Mouse (Mus musculus) adipocyte (in vitro differentiated cells): ENCODE measurements around the gene Asphd2.
"Not testable (repeated sequence)": the region's sequence is repeated elsewhere in the genome, so short reads cannot be mapped to it uniquely, and the experiment has no call there.

ENCODE experiments used
- DNase-seq: peaks from one replicate; pipeline ENCODE4 v3.0.0-alpha.2; 2016; ENCODE audit warnings: low spot score

The Asphd2 gene

GRCm38 (mm10) chr5:112394779-112395443 is at the start of gene Asphd2:
Gene Asphd2 (minus strand): TSS chr5:112394866.
- no peak for DNase-seq

DNA sequence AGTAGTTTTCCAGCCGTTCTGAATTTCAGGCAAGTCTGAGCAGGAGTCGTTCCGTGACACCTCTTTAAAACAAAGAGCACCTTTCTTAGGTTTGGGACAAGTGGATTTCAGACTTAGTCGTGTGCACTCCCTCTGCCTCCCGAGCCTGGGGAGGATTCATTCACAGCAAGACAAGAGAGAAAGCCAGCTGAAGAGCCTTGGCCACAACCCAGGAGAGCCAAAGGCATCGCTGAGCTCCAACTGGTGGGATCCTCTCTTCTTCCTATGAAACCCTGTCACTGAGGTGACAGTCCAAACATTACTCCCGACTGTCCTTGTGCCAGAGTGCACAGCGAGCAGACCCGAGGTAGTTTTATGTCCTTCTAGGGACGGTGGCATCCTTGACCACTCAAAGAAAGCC is 43.9 kb upstream of the Asphd2 start:
- DNase-seq = no peak

DNA sequence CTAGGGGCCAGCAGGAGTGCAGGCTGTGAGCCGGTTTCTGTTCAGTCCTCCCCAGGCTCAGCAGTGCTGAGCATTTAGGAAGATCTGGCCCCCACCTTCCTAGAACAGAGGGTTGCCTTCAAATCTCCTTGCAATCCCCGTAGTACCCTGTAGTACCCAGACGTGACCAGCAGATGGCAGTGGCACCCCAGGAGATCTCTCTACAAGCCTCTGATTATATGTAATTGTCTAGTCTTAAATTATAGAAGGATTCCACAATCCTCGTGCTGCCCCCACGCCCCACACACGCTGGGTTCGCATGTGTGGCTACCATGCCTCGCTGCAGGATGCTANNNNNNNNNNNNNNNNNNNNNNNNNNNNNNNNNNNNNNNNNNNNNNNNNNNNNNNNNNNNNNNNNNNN is 38.3 kb upstream of the Asphd2 start:
- DNase-seq = peak; percentile 78

DNA sequence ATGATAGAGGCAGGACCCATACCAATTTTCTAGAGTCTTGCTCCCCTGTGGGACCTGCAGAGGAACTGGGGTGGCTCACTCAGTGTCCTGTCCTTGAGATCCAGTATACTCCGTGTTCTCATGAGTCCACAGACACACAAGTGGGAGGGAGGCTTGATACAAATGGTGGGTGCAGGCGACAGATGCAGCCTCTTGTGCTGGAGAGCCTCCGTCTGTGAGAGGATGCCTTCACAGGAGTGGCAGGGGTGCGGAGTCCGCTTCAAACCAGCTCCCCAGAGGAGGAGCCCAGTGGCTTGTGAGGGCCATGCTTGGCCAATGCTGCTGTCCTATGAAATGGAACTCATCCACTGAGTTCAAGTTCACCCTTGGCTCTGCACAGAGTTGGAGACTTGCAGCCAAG is 37.4 kb upstream of the Asphd2 start:
- no peak for DNase-seq

DNA sequence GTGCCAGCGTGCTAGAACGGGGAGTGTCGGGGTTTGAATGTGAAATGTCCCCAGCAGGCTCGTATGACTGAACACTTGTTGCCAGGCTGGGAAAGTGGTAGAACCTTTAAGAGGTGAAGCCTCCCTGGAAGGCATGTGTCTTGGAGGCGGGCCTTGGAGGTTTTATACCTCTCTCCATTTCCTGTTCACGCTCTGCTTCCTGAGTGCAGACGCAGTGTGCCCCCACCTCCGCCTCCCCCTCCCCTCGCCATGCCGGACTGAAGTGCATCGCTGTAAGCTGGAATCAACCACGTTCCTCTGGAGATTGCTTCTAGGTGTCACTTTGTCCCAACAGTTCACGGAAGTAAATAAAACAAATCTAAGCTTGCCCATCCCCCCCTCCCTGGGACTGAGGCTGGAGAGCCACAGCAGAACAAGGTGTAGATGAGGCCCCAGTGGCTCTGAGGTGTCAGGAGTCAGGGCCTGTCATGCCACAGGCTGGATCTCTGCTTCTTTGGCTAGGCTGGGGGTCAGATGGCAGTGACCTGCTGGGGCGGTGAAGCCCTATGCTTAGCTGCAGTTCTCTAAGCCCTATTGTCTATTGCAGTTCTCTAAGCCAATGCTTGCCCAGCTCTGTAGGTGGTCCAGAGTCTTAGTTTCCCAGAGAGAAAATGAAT is 36.6 kb upstream of the Asphd2 start:
- no peak for DNase-seq

DNA sequence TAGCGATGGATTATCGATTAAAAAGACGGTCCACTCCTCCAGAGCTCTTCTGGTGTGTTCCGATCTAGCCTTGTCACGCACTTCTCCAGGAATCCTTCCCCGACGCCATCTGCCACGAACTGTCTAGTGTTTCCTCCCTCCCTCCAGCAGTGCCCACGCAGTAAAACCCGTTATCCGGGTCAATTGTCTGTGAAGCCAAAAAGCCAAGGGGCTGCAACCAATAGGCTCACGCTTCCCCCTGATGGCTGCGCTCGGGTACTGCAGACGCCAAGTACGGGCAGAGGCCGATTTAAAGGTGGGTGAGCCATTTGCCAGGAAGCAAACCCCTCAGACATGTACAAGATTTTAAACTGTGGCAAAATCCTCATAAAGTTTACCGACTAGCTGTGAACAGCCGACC is 34.3 kb upstream of the Asphd2 start:
- peak; percentile 64 for DNase-seq

GRCm38 (mm10) chr5:112427283-112427682 is 32.6 kb upstream of the Asphd2 start:
- peak; percentile 64 for DNase-seq

GRCm38 (mm10) chr5:112426635-112427034 is 32.0 kb upstream of the Asphd2 start:
- no peak for DNase-seq

GRCm38 (mm10) chr5:112419535-112419934 is 24.9 kb upstream of the Asphd2 start:
- no peak for DNase-seq

GRCm38 (mm10) chr5:112418023-112418422 is 23.4 kb upstream of the Asphd2 start:
- no peak for DNase-seq

DNA sequence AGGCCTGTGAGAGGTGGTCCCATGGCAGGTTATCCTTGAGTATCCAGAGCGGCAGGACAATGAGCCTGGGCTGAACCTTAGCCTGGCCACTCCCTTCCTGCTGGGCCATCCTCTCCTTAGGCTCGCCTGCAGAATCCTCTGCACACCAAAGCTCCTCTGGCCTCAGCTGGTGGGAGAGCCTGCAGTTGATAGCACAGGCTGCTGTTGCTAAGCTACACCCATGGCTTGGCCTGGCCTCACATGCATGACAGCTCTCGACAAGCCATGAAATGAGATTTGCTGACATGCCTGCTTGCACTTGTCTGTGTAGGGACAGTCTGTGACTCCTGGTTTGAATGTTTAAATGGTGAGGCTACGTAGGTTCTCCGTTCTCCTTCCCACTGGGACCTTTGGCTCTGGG is 22.0 kb upstream of the Asphd2 start:
- no peak for DNase-seq

- DNase-seq = not testable (repeated sequence)
These were observed 18.1 kb upstream of the Asphd2 start for GRCm38 (mm10) chr5:112412781-112413180.

GRCm38 (mm10) chr5:112411514-112412335 is 17.1 kb upstream of the Asphd2 start:
- no peak for DNase-seq

DNA sequence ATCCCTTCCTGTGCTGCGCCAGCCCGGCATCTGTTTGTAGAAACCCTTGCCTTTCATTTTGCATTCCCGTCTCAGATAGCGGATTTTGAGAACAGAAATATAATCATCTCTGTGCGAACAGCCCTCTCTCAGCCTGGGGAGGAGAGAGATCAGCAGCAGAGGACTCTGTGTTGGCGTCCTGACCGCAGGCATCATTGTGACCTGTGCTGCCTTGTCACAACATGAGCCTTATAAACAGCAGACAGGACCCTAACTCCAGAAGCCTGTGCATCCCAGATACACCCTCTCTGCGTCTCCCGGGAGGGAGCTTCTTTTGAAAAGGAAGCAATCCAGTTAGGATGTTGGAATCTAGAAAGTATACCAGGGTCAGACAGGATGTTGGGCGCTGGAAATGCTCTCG is 16.4 kb upstream of the Asphd2 start:
- no peak for DNase-seq

- no peak for DNase-seq
These were observed 14.6 kb upstream of the Asphd2 start for GRCm38 (mm10) chr5:112409274-112409673.

DNA sequence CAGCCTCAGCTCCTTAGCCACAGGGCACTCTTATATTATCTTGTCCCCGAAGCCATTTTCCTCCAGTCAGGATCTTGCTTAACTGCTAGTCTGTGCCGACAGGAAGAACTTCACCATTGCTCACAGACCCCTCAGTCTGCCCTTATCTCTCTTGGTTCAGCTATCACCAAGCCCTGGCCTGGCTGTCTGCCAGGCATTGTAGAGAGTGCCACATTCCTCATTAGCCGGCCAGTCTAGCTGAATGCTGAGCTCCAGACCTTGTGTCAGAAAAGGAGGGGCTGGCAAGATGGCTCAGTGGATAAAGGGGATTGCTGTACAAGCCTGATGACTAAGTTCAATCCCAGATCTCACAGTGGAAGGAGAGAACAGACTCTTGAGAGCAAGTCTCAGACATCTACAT is 11.4 kb upstream of the Asphd2 start:
- no peak for DNase-seq

GRCm38 (mm10) chr5:112402437-112402836 is 7.8 kb upstream of the Asphd2 start:
- DNase-seq = no peak

DNA sequence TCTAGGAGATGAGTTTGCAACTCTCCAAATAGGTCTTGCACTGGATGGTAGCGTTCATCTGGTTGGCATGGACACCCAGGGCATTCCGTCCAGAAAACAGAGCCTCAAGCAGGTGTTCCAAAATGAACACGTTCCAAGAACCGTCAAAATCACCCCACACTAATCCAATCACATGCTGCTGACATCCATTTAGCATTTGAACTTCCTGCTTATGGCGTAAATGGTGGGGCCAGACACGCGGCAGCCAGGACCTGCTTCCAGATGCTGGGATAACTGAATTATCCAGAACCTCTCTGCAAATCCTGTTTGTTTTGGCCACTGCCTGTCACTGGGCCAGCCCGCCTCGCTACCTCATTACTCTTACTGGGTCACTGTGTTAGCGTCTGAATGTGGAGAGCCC is 4.6 kb upstream of the Asphd2 start:
- no peak for DNase-seq

- no peak for DNase-seq
These were observed 1.4 kb upstream of the Asphd2 start for GRCm38 (mm10) chr5:112396066-112396465.

DNA sequence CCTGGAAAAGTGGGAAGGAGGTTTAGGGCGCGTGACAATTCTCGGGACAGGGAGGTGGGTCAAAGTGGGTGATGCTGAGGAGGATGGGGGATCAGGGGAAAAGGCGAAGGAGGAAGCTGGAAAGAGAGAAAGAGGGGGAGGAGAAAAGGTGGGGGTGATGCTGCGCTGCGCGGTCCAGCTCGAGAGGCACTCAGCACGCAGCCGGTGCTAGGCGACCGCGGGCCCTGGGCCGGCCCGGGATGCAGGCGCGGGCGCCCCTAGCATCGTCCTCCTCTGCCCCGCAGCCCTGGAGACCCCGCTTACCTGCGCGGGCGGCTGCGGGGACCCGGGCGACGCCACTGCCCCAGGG is 277 bp downstream of the Asphd2 start:
- no peak for DNase-seq

DNA sequence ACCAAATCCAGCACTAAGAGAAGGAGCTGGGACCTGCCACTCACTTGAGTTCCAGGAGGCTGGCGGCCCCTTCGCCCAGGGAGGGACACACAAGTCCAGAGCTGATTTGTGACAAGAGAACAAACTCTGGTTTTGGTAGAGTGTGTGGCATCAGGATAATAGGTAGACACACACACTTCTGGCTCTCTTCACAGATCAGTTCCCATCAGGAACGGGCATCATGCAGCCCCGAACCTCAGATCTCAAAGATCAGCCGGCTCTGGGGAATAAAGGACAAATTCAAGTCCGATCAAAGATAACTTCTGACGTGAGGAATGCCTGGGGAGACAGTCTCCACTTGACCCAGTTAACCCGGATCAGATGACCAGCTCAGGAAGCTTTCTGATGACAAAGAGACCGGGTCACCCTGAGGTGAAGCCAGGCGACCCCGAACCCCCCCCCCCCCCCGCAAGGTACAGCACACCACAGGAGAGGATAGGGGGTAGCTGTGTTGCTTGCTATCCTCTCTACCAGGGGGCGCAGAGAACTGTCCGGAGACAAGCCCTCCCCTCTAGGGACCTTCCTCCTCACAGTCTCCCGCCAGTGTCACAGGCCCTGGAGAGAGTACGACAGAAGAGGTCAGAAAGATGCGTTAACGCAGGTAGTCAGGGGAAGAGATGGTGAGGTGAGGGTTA is 788 bp downstream of the Asphd2 start:
- no peak for DNase-seq

DNA sequence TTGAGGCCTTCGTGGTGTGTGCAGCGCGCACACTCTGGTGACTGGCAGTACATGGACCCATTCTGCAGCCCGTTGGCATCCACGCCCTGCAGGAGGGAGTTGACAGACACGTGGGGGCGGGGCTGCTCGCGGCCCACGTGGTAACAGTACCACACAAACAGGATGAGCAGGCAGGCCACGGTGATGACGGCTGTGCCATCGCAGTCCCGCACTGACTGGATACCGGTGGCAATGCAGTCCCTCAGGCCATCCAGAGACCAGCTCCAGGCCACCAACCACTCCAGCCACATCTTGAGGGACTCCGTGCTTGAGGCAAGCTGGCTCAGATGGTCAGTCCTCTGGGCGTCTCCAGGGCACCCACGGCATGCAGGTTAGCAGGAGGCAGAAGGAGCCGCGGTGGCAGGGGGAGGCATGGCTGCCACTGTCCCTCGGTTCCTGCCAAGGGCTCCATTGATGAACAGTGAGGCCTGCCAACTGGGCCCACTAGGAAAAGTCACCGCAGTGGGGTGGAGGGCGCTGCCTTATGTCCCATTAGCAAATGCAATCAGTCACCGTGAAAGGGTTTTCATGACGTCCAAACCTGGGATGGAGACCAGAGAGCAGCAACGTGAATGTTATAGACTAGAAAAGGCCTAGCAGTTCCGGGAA is 2.9 kb downstream of the Asphd2 start:
- no peak for DNase-seq
